Mouse (Mus musculus) ES-E14 (cell line): Measurements from ENCODE around the gene Ddb1. TPM values are rescaled to one million over a fixed set of nuclear protein-coding genes. Genes with fewer than 3 reads are reported as not detected.

ENCODE experiments used
- DNase-seq: peaks from one replicate; pipeline ENCODE4 v3.0.0-alpha.2; 2013; ENCODE audit warnings: low read depth, low spot score
- H3K27ac ChIP-seq: 2 replicates; pipeline ENCODE4 v1.5.1; 2012; ENCODE audit warnings: low read depth, mild to moderate bottlenecking, low read length, moderate library complexity, mixed read lengths; ENCODE audit not compliant: poor library complexity, insufficient read depth, severe bottlenecking
- H3K36me3 ChIP-seq: 2 replicates; pipeline ENCODE4 v1.6.1; 2012; ENCODE audit warnings: mild to moderate bottlenecking, low read length, moderate library complexity, mixed read lengths; ENCODE audit not compliant: control insufficient read depth, poor library complexity, insufficient read depth, severe bottlenecking
- H3K4me1 ChIP-seq, 2 experiments: fragments of 150-350 bp in 1 of 2; sonication (generic) in 1 of 2; 2 replicates each; pipeline ENCODE4 v1.6.1; 2012; ENCODE audit warnings: low read length in 2 of 2, mild to moderate bottlenecking in 1 of 2, mixed read lengths in 1 of 2; ENCODE audit not compliant: control insufficient read depth in 2 of 2, insufficient read depth in 2 of 2, poor library complexity in 1 of 2
- H3K4me3 ChIP-seq, 2 experiments: fragments of 150-350 bp in 1 of 2; sonication (generic) in 1 of 2; 2 replicates each; pipeline ENCODE4 v1.5.1; 2012; ENCODE audit warnings: low read length in 2 of 2, low read depth in 1 of 2, mild to moderate bottlenecking in 1 of 2, mixed read lengths in 1 of 2; ENCODE audit not compliant: insufficient read depth in 1 of 2, poor library complexity in 1 of 2, severe bottlenecking in 1 of 2
- H3K9ac ChIP-seq: 2 replicates; pipeline ENCODE4 v1.6.1; 2012; ENCODE audit warnings: low read depth, mild to moderate bottlenecking, low read length, mixed read lengths; ENCODE audit not compliant: poor library complexity, insufficient read depth, severe bottlenecking
- H3K9me3 ChIP-seq: fragments of 150-350 bp; sonication (generic); 2 replicates; pipeline ENCODE4 v1.6.1; 2012; ENCODE audit warnings: low read depth, mild to moderate bottlenecking, low read length; ENCODE audit not compliant: control insufficient read depth, insufficient read depth
- CHD2 ChIP-seq: IDR thresholded peaks from 2 replicates; pipeline ENCODE4 v1.6.1; 2014; ENCODE audit warnings: mild to moderate bottlenecking, low read depth, low read length, inconsistent platforms
- HCFC1 ChIP-seq: IDR thresholded peaks from 2 replicates; pipeline ENCODE4 v1.6.1; 2012; ENCODE audit warnings: low read length, inconsistent platforms, borderline replicate concordance; ENCODE audit not compliant: insufficient read depth
- MAFK ChIP-seq: IDR thresholded peaks from 2 replicates; pipeline ENCODE4 v1.6.1; 2014; ENCODE audit warnings: mild to moderate bottlenecking, low read depth, low read length, inconsistent platforms; ENCODE audit not compliant: insufficient read depth
- ZC3H11A ChIP-seq: IDR thresholded peaks from 2 replicates; pipeline ENCODE4 v1.6.1; 2012; ENCODE audit warnings: low read depth, mild to moderate bottlenecking, inconsistent platforms, low read length, borderline replicate concordance
- ZNF384 ChIP-seq: IDR thresholded peaks from 2 replicates; pipeline ENCODE4 v1.6.1; 2012; ENCODE audit warnings: low read depth, low read length, inconsistent platforms
- in situ Hi-C, 2 experiments: fragments of 600-800 bp; cut with MboI; formaldehyde crosslinking; loops; one replicate each; pipeline ENCODE4 v1.15.1; 2025; ENCODE audit warnings: low sequenced_read_pairs in 2 of 2, inconsistent platforms in 1 of 2; ENCODE audit not compliant: unreplicated experiment in 2 of 2
- total RNA-seq: library from RNA; depleted of rRNA; stranded (reverse); fragments of 300-350 nt; gene quantifications from 2 replicates; pipeline ENCODE4 v1.2.3, GENCODE M21; 2012

Ddb1 gene
- total RNA-seq, 1 experiment: 635 TPM

- Histone ChIP-seq H3K9me3 (no peaks in the 10 kb centered on the region), H3K27ac (no peak overlapping the region), H3K36me3 (no peaks in the 10 kb centered on the region), H3K9ac (no peak overlapping the region), H3K4me1 (peaks cover 8 to 12% of the 10 kb centered on the region in 2 experiments; a peak in 3 of 4 replicates), H3K4me3 (no peak overlapping the region)
- in situ Hi-C loops: no loop called here
- TF ChIP-seq CHD2: no peak
- TF ChIP-seq ZC3H11A: no peak
- TF ChIP-seq MAFK: no peak
- TF ChIP-seq ZNF384: no peak
- TF ChIP-seq HCFC1: no peak
- no peak for DNase-seq
Measured at GRCm38 (mm10) chr19:10671854-10672417, 66.8 kb downstream of the Ddb1 start.

GRCm38 (mm10) chr19:10673275-10673674 is 68.1 kb downstream of the Ddb1 start:
- Histone ChIP-seq H3K27ac (no peak overlapping the region), H3K9me3 (no peaks in the 10 kb centered on the region), H3K4me3 (no peak overlapping the region), H3K36me3 (no peaks in the 10 kb centered on the region), H3K4me1 (peaks cover 13% of the 10 kb centered on the region in 2 experiments; a peak in 3 of 4 replicates), H3K9ac (no peak overlapping the region)
- DNase-seq: no peak
- TF ChIP-seq HCFC1 (no peak), MAFK (no peak), ZNF384 (no peak), CHD2 (no peak), ZC3H11A (no peak)
- in situ Hi-C loops: no loop called here

DNA sequence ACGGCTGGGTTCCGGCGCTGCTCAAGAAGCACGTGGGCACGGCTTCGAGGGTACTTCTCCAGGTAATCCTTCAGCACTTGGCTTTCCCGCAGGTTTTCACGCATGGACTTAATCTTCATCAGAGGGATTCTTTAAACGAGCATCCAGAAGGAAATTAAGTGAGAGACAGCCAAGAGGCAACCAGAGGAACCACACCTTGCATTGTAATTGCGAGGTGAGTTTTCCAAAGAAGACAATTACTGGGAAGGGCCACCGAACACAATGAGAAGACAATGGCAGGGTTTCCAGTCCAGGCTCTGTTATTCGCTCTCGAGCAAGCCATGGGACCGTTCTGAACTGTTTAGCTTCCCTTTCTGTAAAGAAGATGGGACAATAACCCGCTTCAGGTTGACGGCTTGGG is 71.5 kb downstream of the Ddb1 start:
- in situ Hi-C loops: no loop called here

GRCm38 (mm10) chr19:10677915-10678771 is 73.0 kb downstream of the Ddb1 start, which contains the start of gene Pga5:
Gene Pga5, minus strand, starts transcription at chr19:10678071.
- Histone ChIP-seq H3K36me3 (no peaks in the 10 kb centered on the region), H3K27ac (no peak within 1 kb of the TSS), H3K4me1 (peaks cover 2 to 7% of the 10 kb centered on the region in 2 experiments; a peak in 3 of 4 replicates), H3K9me3 (no peaks in the 10 kb centered on the region), H3K4me3 (no peak within 1 kb of the TSS), H3K9ac (no peak within 1 kb of the TSS)
- in situ Hi-C loops: no loop called here
- TF ChIP-seq ZC3H11A: peak; percentile 11; the same call in 1 of the 2 replicates
- no peak for TF ChIP-seq ZNF384
- no peak for TF ChIP-seq CHD2
- DNase-seq: no peak

More for the DNA sequence above, 71.5 kb downstream of the Ddb1 start:
- Histone ChIP-seq H3K9ac (no peak overlapping the region), H3K36me3 (no peaks in the 10 kb centered on the region), H3K4me3 (no peak overlapping the region), H3K27ac (no peak overlapping the region), H3K9me3 (no peaks in the 10 kb centered on the region), H3K4me1 (peaks cover 6 to 10% of the 10 kb centered on the region in 2 experiments; a peak in 3 of 4 replicates)
- TF ChIP-seq ZC3H11A: no peak
- DNase-seq: peak; percentile 59
